Mouse (Mus musculus) lung, embryonic 14.5 days (tissue): Measurements from ENCODE around the gene Fyn. TPM values are rescaled to one million over a fixed set of nuclear protein-coding genes. Genes with fewer than 3 reads are reported as not detected.

ENCODE experiments used
- ATAC-seq: fragments of 200-750 bp; cut with Nextera tagmentation; 2 replicates; pipeline ENCODE4 v1.8.0; 2017; ENCODE audit warnings: mild to moderate bottlenecking, moderate TSS enrichment, moderate library complexity; ENCODE audit not compliant: insufficient read depth
- DNase-seq: peaks from one replicate; pipeline ENCODE4 v3.0.0-alpha.2; 2015
- H3K27ac ChIP-seq: fragments of 300-500 bp; sonication (generic); 2 replicates; pipeline ENCODE4 v1.5.1; 2014; ENCODE audit warnings: low read depth, mild to moderate bottlenecking, moderate library complexity
- H3K27me3 ChIP-seq: fragments of 300-500 bp; sonication (generic); 2 replicates; pipeline ENCODE4 v1.6.1; 2014; ENCODE audit warnings: low read length, control low read depth; ENCODE audit not compliant: insufficient read depth
- H3K36me3 ChIP-seq: fragments of 300-500 bp; sonication (generic); 2 replicates; pipeline ENCODE4 v1.6.1; 2014; ENCODE audit warnings: control low read depth; ENCODE audit not compliant: insufficient read depth
- H3K4me1 ChIP-seq: fragments of 300-500 bp; sonication (generic); 2 replicates; pipeline ENCODE4 v1.6.1; 2014; ENCODE audit warnings: antibody characterized with exemption, control low read depth; ENCODE audit not compliant: insufficient read depth
- H3K4me2 ChIP-seq: fragments of 300-500 bp; sonication (generic); 2 replicates; pipeline ENCODE4 v1.6.1; 2014; ENCODE audit warnings: mild to moderate bottlenecking
- H3K4me3 ChIP-seq: fragments of 300-500 bp; sonication (generic); 2 replicates; pipeline ENCODE4 v1.5.1; 2014; ENCODE audit warnings: low read depth, low read length
- H3K9ac ChIP-seq: fragments of 300-500 bp; sonication (generic); 2 replicates; pipeline ENCODE4 v1.6.1; 2014
- H3K9me3 ChIP-seq: fragments of 300-500 bp; sonication (generic); 2 replicates; pipeline ENCODE4 v1.6.1; 2016; ENCODE audit warnings: low read depth, low read length, control low read depth
- CTCF ChIP-seq: IDR thresholded peaks from 2 replicates; pipeline ENCODE4 v1.5.1; 2016; ENCODE audit warnings: antibody characterized with exemption, low read depth
- WGBS: fragments of 180-500 bp; shearing (Covaris S2); extraction: QIAGEN DNeasy Blood & Tissue Kit; methylation state at CpG from one replicate; pipeline ENCODE4 v1.1.7; 2014; 5-methylcytosine and 5-hydroxymethylcytosine counted together
- polyA plus RNA-seq: library from polyadenylated mRNA; unstranded; fragments of >200 nt; fragmentation: Nextera tagmentation; extraction: Ambion mirVana; gene quantifications from 2 replicates; pipeline ENCODE4 v1.2.1, GENCODE M21; 2014

Gene Fyn
- polyA plus RNA-seq: 27.8 and 30.3 TPM in 2 replicates

- peak within 1 kb of the TSS; percentile 81 for H3K4me2 ChIP-seq
- H3K27me3 ChIP-seq: no peaks in the 10 kb centered on the region
- H3K36me3 ChIP-seq: no peaks in the 10 kb centered on the region
- no peak for ATAC-seq
- no peak for TF ChIP-seq CTCF
- peak within 1 kb of the TSS; percentile 87 for H3K9ac ChIP-seq
- H3K9me3 ChIP-seq: no peaks in the 10 kb centered on the region
- peak within 1 kb of the TSS; percentile 90 for H3K27ac ChIP-seq
- H3K4me3 ChIP-seq: peak within 1 kb of the TSS; percentile 92
- peak; percentile 34 for DNase-seq
- 17% methylated on average over 8 of the region's 8 CpGs for WGBS
- peaks cover 3% of the 10 kb centered on the region; the same call in 1 of the 2 replicates for H3K4me1 ChIP-seq
Measured at GRCm38 (mm10) chr10:39368572-39369135, at the start of gene Fyn. Fyn (plus strand) TSS chr10:39368855.

- H3K27ac ChIP-seq: no peak overlapping the region
- peak overlapping the region; percentile 23; the same call in 1 of the 2 replicates for H3K4me2 ChIP-seq
- 62% methylated on average over 17 of the region's 17 CpGs for WGBS
- no peaks in the 10 kb centered on the region for H3K9me3 ChIP-seq
- DNase-seq (peak; percentile 72), ATAC-seq (peak; percentile 83)
- peaks cover 13% of the 10 kb centered on the region for H3K4me1 ChIP-seq
- H3K27me3 ChIP-seq: no peaks in the 10 kb centered on the region
- no peaks in the 10 kb centered on the region for H3K36me3 ChIP-seq
- H3K9ac ChIP-seq: 0 out of 2 replicates have a peak overlapping the region, but pooled peaks have one; percentile 9
- no peak overlapping the region for H3K4me3 ChIP-seq
- TF ChIP-seq CTCF: no peak
Measured at GRCm38 (mm10) chr10:39320798-39321622, 47.6 kb upstream of the Fyn start.

- DNase-seq: no peak
- peak overlapping the region; percentile 23; the same call in 1 of the 2 replicates for H3K4me2 ChIP-seq
- WGBS: 63% methylated on average over 9 of the region's 9 CpGs
- no peak for TF ChIP-seq CTCF
- no peak; the same call in 1 of the 2 replicates for ATAC-seq
- H3K9ac ChIP-seq: no peak overlapping the region
- peaks cover 13% of the 10 kb centered on the region for H3K4me1 ChIP-seq
- no peak overlapping the region for H3K27ac ChIP-seq
- H3K4me3 ChIP-seq: no peak overlapping the region
- no peaks in the 10 kb centered on the region for H3K36me3 ChIP-seq
- H3K9me3 ChIP-seq: no peaks in the 10 kb centered on the region
- H3K27me3 ChIP-seq: no peaks in the 10 kb centered on the region
Measured at GRCm38 (mm10) chr10:39321623-39321985, 47.1 kb upstream of the Fyn start.

- no peak overlapping the region for H3K27ac ChIP-seq
- DNase-seq: peak; percentile 80
Measured at GRCm38 (mm10) chr10:39322143-39322542, 46.5 kb upstream of the Fyn start.

GRCm38 (mm10) chr10:39324291-39324690 lies 44.4 kb upstream of the Fyn start:
- Histone ChIP-seq H3K27me3 (no peaks in the 10 kb centered on the region), H3K9me3 (no peaks in the 10 kb centered on the region), H3K36me3 (no peaks in the 10 kb centered on the region), H3K9ac (no peak overlapping the region), H3K27ac (no peak overlapping the region), H3K4me2 (no peak overlapping the region), H3K4me1 (peaks cover 13% of the 10 kb centered on the region), H3K4me3 (no peak overlapping the region)
- ATAC-seq: no peak
- no peak for DNase-seq
- TF ChIP-seq CTCF: no peak
- WGBS: 87% methylated on average over 2 of the region's 2 CpGs

More at GRCm38 (mm10) chr10:39322143-39322542, 46.5 kb upstream of the Fyn start:
- Histone ChIP-seq H3K9me3 (no peaks in the 10 kb centered on the region), H3K4me2 (peak overlapping the region; percentile 23; the same call in 1 of the 2 replicates), H3K4me1 (peaks cover 13% of the 10 kb centered on the region), H3K4me3 (no peak overlapping the region), H3K9ac (no peak overlapping the region), H3K27me3 (no peaks in the 10 kb centered on the region), H3K36me3 (no peaks in the 10 kb centered on the region)
- WGBS: 39% methylated on average over 4 of the region's 4 CpGs
- no peak for TF ChIP-seq CTCF
- ATAC-seq: peak; percentile 79

- peaks cover 8% of the 10 kb centered on the region; the same call in 1 of the 2 replicates for H3K9me3 ChIP-seq
- no peak for TF ChIP-seq CTCF
- no peak overlapping the region for H3K4me2 ChIP-seq
- H3K27me3 ChIP-seq: no peaks in the 10 kb centered on the region
- H3K36me3 ChIP-seq: no peaks in the 10 kb centered on the region
- no peak for ATAC-seq
- no peak overlapping the region for H3K9ac ChIP-seq
- H3K4me1 ChIP-seq: no peaks in the 10 kb centered on the region
- no peak overlapping the region for H3K27ac ChIP-seq
- 93% methylated on average over 2 of the region's 2 CpGs for WGBS
- H3K4me3 ChIP-seq: no peak overlapping the region
- DNase-seq: no peak
Measured at GRCm38 (mm10) chr10:39328661-39329060, 40.0 kb upstream of the Fyn start.

GRCm38 (mm10) chr10:39334320-39334719 lies 34.3 kb upstream of the Fyn start:
- no peak for TF ChIP-seq CTCF
- WGBS: 21% methylated on average over 3 of the region's 3 CpGs
- peaks cover 8% of the 10 kb centered on the region; the same call in 1 of the 2 replicates for H3K9me3 ChIP-seq

More at GRCm38 (mm10) chr10:39334320-39334719, 34.3 kb upstream of the Fyn start:
- ATAC-seq: no peak
- H3K27me3 ChIP-seq: no peaks in the 10 kb centered on the region
- no peak overlapping the region for H3K4me3 ChIP-seq
- no peaks in the 10 kb centered on the region for H3K36me3 ChIP-seq
- H3K27ac ChIP-seq: no peak overlapping the region
- no peaks in the 10 kb centered on the region for H3K4me1 ChIP-seq
- no peak overlapping the region for H3K4me2 ChIP-seq
- no peak overlapping the region for H3K9ac ChIP-seq
- DNase-seq: peak; percentile 56
